ENCODE assay signal across 15 mouse cellular contexts in the genomic region with DNA sequence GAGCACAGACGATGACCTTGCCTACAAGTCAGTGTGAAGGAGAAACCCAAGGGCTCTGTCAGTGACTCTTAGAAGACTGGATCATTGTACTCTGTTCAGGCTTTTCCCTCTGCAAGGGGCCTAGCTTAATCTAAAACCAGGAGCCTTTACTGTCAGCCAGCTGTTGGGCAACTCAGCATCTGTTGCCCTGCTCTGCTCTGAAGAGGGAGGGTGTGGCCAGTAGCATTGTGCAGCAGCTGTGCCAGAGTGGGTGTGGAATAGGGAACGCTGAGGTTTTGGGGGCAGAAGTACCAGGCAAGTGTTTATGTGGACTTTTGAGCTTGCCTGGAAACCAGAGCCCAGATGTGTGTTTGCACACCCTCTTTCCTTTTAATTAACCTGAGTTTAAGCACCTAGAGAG.
DNase-seq lines count a peak whose midpoint lies in the region; ATAC-seq lines count a peak whose summit lies in the region.
"Had no signal": no experiment of that assay in that cellular context is flagged by ENCODE, and none has a peak within 500 bp of the region (broad histone marks: within the 10 kb centered on the region; RNA-seq: fewer than 3 reads in every experiment).

No protein-coding gene starts in this region.

- no peak overlapping the region for H3K4me3 ChIP-seq in embryonic facial prominence, embryonic 15.5 days (replicated peaks)
- H3K4me3 ChIP-seq: forebrain, embryonic 15.5 days; heart, embryonic 15.5 days; liver, embryonic 13.5 days; neural tube, embryonic 12.5 days had no signal

- peak; percentile 71 for DNase-seq in kidney, adult 11 months
- DNase-seq in kidney, postnatal 10 days, result no peak
- peak; percentile 65 for DNase-seq in MN1 (ENCODE audit: low spot score)
- peak; percentile 69 for DNase-seq in lung, postnatal 10 days
- no peak for DNase-seq in right cerebral cortex, postnatal 25 days
- no peak for DNase-seq in adrenal gland, adult (ENCODE audit: inconsistent age in 2 of 2, low spot score in 1 of 2)
- DNase-seq in c-Kit-positive CD71-positive TER-119-positive erythroid progenitor cells, embryonic 14.5 days (ENCODE audit: low spot score), result no peak
- DNase-seq: cerebellum, postnatal 14 days; liver, embryonic 13.5 days; right cerebral cortex, postnatal 4 days; thymus, adult 2 months had no signal

- peaks cover 48% of the 10 kb centered on the region for H3K4me1 ChIP-seq in embryonic facial prominence, embryonic 15.5 days
- H3K4me1 ChIP-seq: neural tube, embryonic 12.5 days had no signal

- H3K9ac ChIP-seq in embryonic facial prominence, embryonic 15.5 days, result no peak overlapping the region
- H3K9ac ChIP-seq: forebrain, embryonic 15.5 days; heart, embryonic 15.5 days; liver, embryonic 13.5 days; neural tube, embryonic 12.5 days had no signal

- H3K36me3 ChIP-seq in embryonic facial prominence, embryonic 15.5 days, result peaks cover 34% of the 10 kb centered on the region

- H3K27ac ChIP-seq in embryonic facial prominence, embryonic 15.5 days (replicated peaks), result peak overlapping the region; percentile 31
- H3K27ac ChIP-seq: forebrain, embryonic 15.5 days; heart, embryonic 15.5 days; liver, embryonic 13.5 days; neural tube, embryonic 12.5 days had no signal

- no peak overlapping the region for H3K4me2 ChIP-seq in embryonic facial prominence, embryonic 15.5 days (replicated peaks)
- H3K4me2 ChIP-seq: forebrain, embryonic 15.5 days; heart, embryonic 15.5 days; liver, embryonic 13.5 days; neural tube, embryonic 12.5 days had no signal

- H3K27me3 ChIP-seq in embryonic facial prominence, embryonic 15.5 days, result no peaks in the 10 kb centered on the region
- H3K27me3 ChIP-seq: forebrain, embryonic 15.5 days; heart, embryonic 15.5 days; liver, embryonic 13.5 days; neural tube, embryonic 12.5 days had no signal

- H3K9me3 ChIP-seq in embryonic facial prominence, embryonic 15.5 days (replicated peaks), result no peaks in the 10 kb centered on the region
- H3K9me3 ChIP-seq: forebrain, embryonic 15.5 days; heart, embryonic 15.5 days; liver, embryonic 13.5 days; neural tube, embryonic 12.5 days had no signal

- 44% methylated on average over 2 of the region's 2 CpGs for WGBS in embryonic facial prominence, embryonic 15.5 days

- ATAC-seq in embryonic facial prominence, embryonic 15.5 days (ENCODE audit: insufficient number of reproducible peaks, low FRiP score, low TSS enrichment, low read depth), result peak; percentile 73; the same call in 1 of the 2 replicates
- ATAC-seq: forebrain, embryonic 15.5 days had no signal

Comparison
In these comparisons a context has a peak if more than half of its experiments do, and no peak if none do; other contexts are left out.
1. DNase-seq: peak in kidney, adult 11 months (single experiment), MN1 (single experiment) and lung, postnatal 10 days (single experiment); none in kidney, postnatal 10 days (single experiment), right cerebral cortex, postnatal 25 days (single experiment), adrenal gland, adult (0 of 2) and c-Kit-positive CD71-positive TER-119-positive erythroid progenitor cells, embryonic 14.5 days (single experiment).